ENCODE assay signal across 34 mouse cellular contexts in the genomic region with DNA sequence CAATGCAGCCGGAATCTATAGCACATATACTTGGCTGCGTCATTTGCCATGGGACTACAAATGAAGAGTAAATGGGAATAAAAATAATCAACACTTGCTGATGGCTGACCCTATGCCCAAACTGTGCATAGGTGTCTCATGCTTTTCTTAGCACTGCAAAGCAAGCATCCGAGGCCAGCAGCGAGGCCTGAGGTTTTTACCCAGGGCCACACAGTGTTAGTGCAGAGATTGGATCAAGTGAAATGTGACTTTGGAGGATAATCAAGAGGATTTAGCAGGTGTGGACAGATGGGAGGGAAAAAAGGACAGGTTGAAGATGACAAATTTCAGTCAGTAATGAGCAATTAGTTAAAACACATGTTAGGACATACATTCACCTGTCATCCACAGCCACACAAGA.
"Had no signal": no experiment of that assay in that cellular context is flagged by ENCODE, and none has a peak within 500 bp of the region (broad histone marks: within the 10 kb centered on the region; RNA-seq: fewer than 3 reads in every experiment).

No protein-coding gene starts in this region.

- H3K9ac ChIP-seq: heart, embryonic 13.5 days; heart, embryonic 15.5 days; hindbrain, embryonic 12.5 days; hindbrain, embryonic 13.5 days; hindbrain, embryonic 14.5 days; hindbrain, embryonic 15.5 days; intestine, embryonic 15.5 days; kidney, embryonic 15.5 days had no signal

- H3K4me3 ChIP-seq: heart, embryonic 10.5 days; heart, embryonic 13.5 days; heart, embryonic 15.5 days; hindbrain, embryonic 10.5 days; hindbrain, embryonic 12.5 days; hindbrain, embryonic 13.5 days; hindbrain, embryonic 15.5 days; intestine, embryonic 15.5 days; kidney, embryonic 15.5 days; layer of hippocampus, adult 2 months; left cerebral cortex, adult 2 months had no signal

- H3K36me3 ChIP-seq: heart, embryonic 10.5 days; heart, embryonic 13.5 days; heart, embryonic 15.5 days; hindbrain, embryonic 10.5 days; hindbrain, embryonic 12.5 days; hindbrain, embryonic 13.5 days; hindbrain, embryonic 15.5 days; intestine, embryonic 15.5 days; kidney, embryonic 15.5 days had no signal

- H3K4me2 ChIP-seq: heart, embryonic 11.5 days; heart, embryonic 15.5 days; hindbrain, embryonic 12.5 days; hindbrain, embryonic 13.5 days; hindbrain, embryonic 14.5 days; hindbrain, embryonic 15.5 days; intestine, embryonic 15.5 days; kidney, embryonic 15.5 days had no signal

- H3K27me3 ChIP-seq: heart, embryonic 13.5 days; heart, embryonic 15.5 days; hindbrain, embryonic 12.5 days; hindbrain, embryonic 13.5 days; hindbrain, embryonic 15.5 days; intestine, embryonic 15.5 days; kidney, embryonic 15.5 days had no signal

- H3K27ac ChIP-seq: heart, embryonic 13.5 days; heart, embryonic 15.5 days; hindbrain, embryonic 10.5 days; hindbrain, embryonic 12.5 days; hindbrain, embryonic 13.5 days; hindbrain, embryonic 14.5 days; hindbrain, embryonic 15.5 days; hindbrain, postnatal 0 days; intestine, embryonic 15.5 days; kidney, embryonic 15.5 days; kidney, postnatal 0 days; layer of hippocampus, adult 2 months; left cerebral cortex, adult 2 months had no signal

- DNase-seq: heart, postnatal 10 days; heart, postnatal 14 days; heart, postnatal 36 days; heart, postnatal 4 days; kidney, adult 11 months; kidney, adult 18-20 months; kidney, adult 2 months; kidney, adult 8-10 months; kidney, adult 9 months; kidney, postnatal 14 days; kidney, postnatal 25 days; kidney, postnatal 36 days; kidney, postnatal 4 days; layer of hippocampus, adult 9-11 months; layer of hippocampus, postnatal 36 days had no signal

- ATAC-seq: hindbrain, embryonic 16.5 days; hindbrain, postnatal 0 days; inflammation-experienced regulatory T-cells, adult 6 months; intestine, embryonic 15.5 days; intestine, embryonic 16.5 days; intestine, postnatal 0 days had no signal

- H3K9me3 ChIP-seq: heart, embryonic 10.5 days; heart, embryonic 13.5 days; heart, embryonic 15.5 days; hindbrain, embryonic 10.5 days; hindbrain, embryonic 12.5 days; hindbrain, embryonic 13.5 days; hindbrain, embryonic 15.5 days; intestine, embryonic 15.5 days; kidney, embryonic 15.5 days had no signal
